Mouse (Mus musculus): ENCODE results near the gene Cldn24. TPM values are rescaled to one million over a fixed set of nuclear protein-coding genes. Genes with fewer than 3 reads are reported as not detected.

Gene Cldn24
- polyA plus RNA-seq (2016; fragmentation: Nextera tagmentation; extraction: Ambion mirVana) = 0.39 TPM in 1 of 2 replicates, not detected in the other

DNA sequence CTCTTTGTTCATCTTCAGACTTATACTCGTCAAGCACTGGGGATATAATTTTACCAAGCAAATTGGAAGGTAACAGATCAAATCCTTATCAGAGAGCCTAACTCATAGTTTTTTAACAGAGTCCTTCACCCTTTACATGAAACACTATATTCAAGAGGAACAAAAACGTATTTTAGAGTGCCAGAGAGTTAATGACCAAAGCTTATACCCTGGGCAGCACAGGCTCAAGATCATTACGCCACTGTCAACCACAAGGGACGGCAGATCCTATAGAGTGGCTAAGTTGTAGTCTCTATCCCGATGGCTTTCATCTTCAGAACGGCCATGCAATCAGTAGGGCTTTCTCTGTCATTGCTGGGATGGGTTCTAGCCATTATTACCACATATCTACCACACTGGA, at the start of gene Cldn24:
TSS of gene Cldn24 (plus strand) at position 301 of the 400 bp plus-strand sequence.
- Histone ChIP-seq H3K27ac (peak within 1 kb of the TSS; percentile 24), H3K9me3 (no peaks in the 10 kb centered on the region), H3K27me3 (ENCODE audit: insufficient read depth, poor library complexity, severe bottlenecking) (no peaks in the 10 kb centered on the region), H3K4me3 (no peak within 1 kb of the TSS), H3K36me3 (no peaks in the 10 kb centered on the region), H3K4me1 (replicated peaks) (peaks cover 16% of the 10 kb centered on the region)
- DNase-seq (ENCODE audit: low spot score) = no peak
- 84% methylated on average over 6 of the region's 6 CpGs for WGBS

DNA sequence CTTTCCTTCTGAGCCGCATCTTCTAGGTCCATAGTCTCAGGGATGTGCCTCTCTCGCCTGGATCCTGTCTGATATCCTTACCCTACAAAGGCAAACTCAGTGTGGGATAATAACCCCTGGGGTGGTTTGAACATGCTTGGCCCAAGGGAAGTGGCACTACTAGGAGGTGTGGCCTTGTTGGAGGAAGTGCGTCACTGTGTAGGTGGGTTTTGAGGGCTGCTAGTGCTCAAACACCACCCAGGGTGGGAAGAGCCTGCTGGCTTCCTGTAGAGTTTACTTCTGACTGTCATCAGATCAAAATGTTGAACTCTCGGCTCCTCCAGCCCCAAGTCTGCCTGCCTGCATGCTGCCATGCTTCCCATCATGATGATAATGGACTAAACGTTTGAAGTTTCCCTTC, 49.0 kb upstream of the Cldn24 start:
- no peak overlapping the region for H3K4me3 ChIP-seq
- no peaks in the 10 kb centered on the region for H3K36me3 ChIP-seq
- no peaks in the 10 kb centered on the region for H3K9me3 ChIP-seq
- DNase-seq (ENCODE audit: low spot score) = no peak
- no peak overlapping the region for H3K27ac ChIP-seq
- no peaks in the 10 kb centered on the region for H3K27me3 ChIP-seq (ENCODE audit: insufficient read depth, poor library complexity, severe bottlenecking)
- 0 out of 2 replicates have a peak, but pooled peaks cover 3% of the 10 kb centered on the region for H3K4me1 ChIP-seq (replicated peaks)
- WGBS = 83% methylated on average over 5 of the region's 5 CpGs

DNA sequence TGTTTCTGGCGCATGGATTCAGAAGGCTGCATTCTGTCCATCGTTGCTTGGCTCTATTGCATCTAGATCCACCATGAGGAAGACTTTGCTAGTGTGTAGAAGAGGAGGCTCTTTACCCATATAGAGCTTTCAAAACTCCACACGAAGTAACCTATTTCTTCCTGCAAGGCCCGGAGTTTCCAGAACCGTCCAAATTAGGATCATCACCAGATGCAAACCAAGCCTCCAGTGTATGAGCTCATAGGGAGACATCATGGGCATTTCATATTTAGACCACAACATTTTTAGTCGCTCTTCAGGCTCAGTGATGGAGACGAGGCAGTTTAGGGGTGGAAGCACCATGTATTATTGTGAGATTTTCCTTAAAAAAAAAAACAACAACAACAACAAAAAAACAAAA, 44.5 kb upstream of the Cldn24 start:
- DNase-seq (ENCODE audit: low spot score) = no peak
- no peaks in the 10 kb centered on the region for H3K36me3 ChIP-seq
- no peak overlapping the region for H3K27ac ChIP-seq
- H3K27me3 ChIP-seq (ENCODE audit: insufficient read depth, poor library complexity, severe bottlenecking) = no peaks in the 10 kb centered on the region
- H3K4me1 ChIP-seq (replicated peaks) = 0 out of 2 replicates have a peak, but pooled peaks cover 4% of the 10 kb centered on the region
- H3K4me3 ChIP-seq = no peak overlapping the region
- H3K9me3 ChIP-seq = no peaks in the 10 kb centered on the region
- WGBS = 90% methylated on average over 7 of the region's 7 CpGs

DNA sequence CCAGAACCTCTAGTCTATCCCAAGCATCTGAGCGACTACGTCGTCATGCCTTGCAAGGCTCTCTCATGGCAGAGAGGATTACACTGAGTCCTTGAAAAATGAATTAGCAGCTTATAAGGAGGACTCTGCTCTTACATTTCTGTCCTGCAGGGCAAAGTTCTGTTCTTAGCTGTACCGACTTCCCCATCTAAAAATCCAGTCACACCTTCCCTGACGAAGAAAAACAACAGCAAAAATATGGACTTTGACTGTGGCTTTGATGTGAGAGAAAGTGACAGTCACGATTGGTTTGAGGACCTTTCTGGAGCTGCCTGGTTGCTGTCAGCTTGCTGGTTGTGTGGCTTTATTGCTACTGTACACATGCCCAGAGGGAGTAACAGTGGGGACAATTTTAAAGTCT, 42.4 kb upstream of the Cldn24 start:
- 90% methylated on average over 6 of the region's 6 CpGs for WGBS
- H3K4me1 ChIP-seq (replicated peaks) = 0 out of 2 replicates have a peak, but pooled peaks cover 4% of the 10 kb centered on the region

GRCm38 (mm10) chr8:47781881-47782280, 40.1 kb upstream of the Cldn24 start:
- Histone ChIP-seq H3K27ac (no peak overlapping the region), H3K27me3 (ENCODE audit: insufficient read depth, poor library complexity, severe bottlenecking) (no peaks in the 10 kb centered on the region), H3K4me3 (no peak overlapping the region), H3K4me1 (replicated peaks) (0 out of 2 replicates have a peak, but pooled peaks cover 4% of the 10 kb centered on the region), H3K9me3 (no peaks in the 10 kb centered on the region), H3K36me3 (no peaks in the 10 kb centered on the region)
- WGBS = 89% methylated on average over 4 of the region's 4 CpGs
- DNase-seq (ENCODE audit: low spot score) = no peak

More for the DNA sequence above, 42.4 kb upstream of the Cldn24 start:
- DNase-seq (ENCODE audit: low spot score) = no peak
- no peak overlapping the region for H3K4me3 ChIP-seq
- no peaks in the 10 kb centered on the region for H3K27me3 ChIP-seq (ENCODE audit: insufficient read depth, poor library complexity, severe bottlenecking)
- H3K27ac ChIP-seq = no peak overlapping the region
- H3K36me3 ChIP-seq = no peaks in the 10 kb centered on the region
- no peaks in the 10 kb centered on the region for H3K9me3 ChIP-seq

DNA sequence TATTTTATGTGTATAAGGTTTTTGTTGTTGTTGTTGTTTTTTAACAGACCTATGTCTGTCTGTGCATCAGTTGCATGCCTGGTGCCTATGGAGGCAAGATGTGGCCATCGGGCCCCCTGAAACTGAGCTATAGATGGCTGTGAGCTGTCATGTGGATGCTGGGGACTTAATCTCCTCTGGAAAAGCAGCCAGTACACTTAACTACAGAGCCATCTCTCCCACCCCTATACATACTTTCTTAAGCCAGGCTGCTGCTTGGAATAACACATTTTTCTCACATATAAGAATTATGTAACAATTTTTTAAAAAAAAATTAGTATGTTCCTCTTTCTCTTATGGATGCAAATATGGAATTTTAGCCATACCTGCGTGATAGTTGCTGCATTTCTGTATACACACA, 38.4 kb upstream of the Cldn24 start:
- H3K4me3 ChIP-seq = no peak overlapping the region

GRCm38 (mm10) chr8:47783944-47784343, 38.0 kb upstream of the Cldn24 start:
- no peak for DNase-seq (ENCODE audit: low spot score)
- Histone ChIP-seq H3K4me1 (replicated peaks) (peaks cover 4% of the 10 kb centered on the region; the same call in 1 of the 2 replicates), H3K27me3 (ENCODE audit: insufficient read depth, poor library complexity, severe bottlenecking) (no peaks in the 10 kb centered on the region), H3K36me3 (no peaks in the 10 kb centered on the region), H3K9me3 (no peaks in the 10 kb centered on the region), H3K27ac (no peak overlapping the region), H3K4me3 (no peak overlapping the region)
- WGBS = 93% methylated on average over 6 of the region's 6 CpGs

More for the DNA sequence above, 38.4 kb upstream of the Cldn24 start:
- Histone ChIP-seq H3K36me3 (no peaks in the 10 kb centered on the region), H3K9me3 (no peaks in the 10 kb centered on the region), H3K27me3 (ENCODE audit: insufficient read depth, poor library complexity, severe bottlenecking) (no peaks in the 10 kb centered on the region), H3K27ac (no peak overlapping the region), H3K4me1 (replicated peaks) (peaks cover 4% of the 10 kb centered on the region; the same call in 1 of the 2 replicates)
- no peak for DNase-seq (ENCODE audit: low spot score)
- WGBS = 87% methylated on average over 2 of the region's 2 CpGs

GRCm38 (mm10) chr8:47784436-47784835, 37.5 kb upstream of the Cldn24 start:
- no peak for DNase-seq (ENCODE audit: low spot score)
- Histone ChIP-seq H3K9me3 (no peaks in the 10 kb centered on the region), H3K27ac (no peak overlapping the region), H3K4me1 (replicated peaks) (peaks cover 4% of the 10 kb centered on the region; the same call in 1 of the 2 replicates), H3K27me3 (ENCODE audit: insufficient read depth, poor library complexity, severe bottlenecking) (no peaks in the 10 kb centered on the region), H3K36me3 (no peaks in the 10 kb centered on the region), H3K4me3 (no peak overlapping the region)
- WGBS = 93% methylated on average over 7 of the region's 7 CpGs

DNA sequence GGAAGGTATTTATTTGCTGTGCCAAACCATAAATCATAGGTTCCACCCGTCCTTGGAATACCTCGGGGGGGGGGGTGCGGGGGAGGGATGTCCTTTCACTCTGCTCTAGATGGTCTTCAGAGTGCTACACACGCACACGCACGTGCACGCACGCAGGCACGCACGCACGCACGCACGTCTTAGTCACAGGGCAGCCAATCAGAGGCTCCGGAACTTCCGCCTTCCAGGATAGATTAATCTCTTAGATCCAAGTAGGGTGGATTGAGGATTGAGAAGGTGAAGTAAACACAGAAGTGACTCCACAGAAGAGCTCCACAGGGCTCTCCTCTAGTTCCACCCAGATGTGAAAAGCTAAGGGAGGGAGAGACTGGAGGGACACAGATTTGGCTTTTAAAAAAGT, 35.6 kb upstream of the Cldn24 start:
- DNase-seq (ENCODE audit: low spot score) = no peak
- H3K4me1 ChIP-seq (replicated peaks) = peaks cover 4% of the 10 kb centered on the region; the same call in 1 of the 2 replicates
- no peak overlapping the region for H3K4me3 ChIP-seq
- no peaks in the 10 kb centered on the region for H3K27me3 ChIP-seq (ENCODE audit: insufficient read depth, poor library complexity, severe bottlenecking)
- no peaks in the 10 kb centered on the region for H3K9me3 ChIP-seq
- no peak overlapping the region for H3K27ac ChIP-seq
- H3K36me3 ChIP-seq = no peaks in the 10 kb centered on the region
- 96% methylated on average over 15 of the region's 15 CpGs for WGBS

GRCm38 (mm10) chr8:47787705-47788104, 34.2 kb upstream of the Cldn24 start:
- Histone ChIP-seq H3K27me3 (ENCODE audit: insufficient read depth, poor library complexity, severe bottlenecking) (no peaks in the 10 kb centered on the region), H3K36me3 (no peaks in the 10 kb centered on the region), H3K4me1 (replicated peaks) (peaks cover 4% of the 10 kb centered on the region; the same call in 1 of the 2 replicates), H3K4me3 (no peak overlapping the region), H3K27ac (peak overlapping the region; percentile 8; the same call in 1 of the 2 replicates), H3K9me3 (no peaks in the 10 kb centered on the region)
- no peak for DNase-seq (ENCODE audit: low spot score)
- 75% methylated on average over 10 of the region's 10 CpGs for WGBS

DNA sequence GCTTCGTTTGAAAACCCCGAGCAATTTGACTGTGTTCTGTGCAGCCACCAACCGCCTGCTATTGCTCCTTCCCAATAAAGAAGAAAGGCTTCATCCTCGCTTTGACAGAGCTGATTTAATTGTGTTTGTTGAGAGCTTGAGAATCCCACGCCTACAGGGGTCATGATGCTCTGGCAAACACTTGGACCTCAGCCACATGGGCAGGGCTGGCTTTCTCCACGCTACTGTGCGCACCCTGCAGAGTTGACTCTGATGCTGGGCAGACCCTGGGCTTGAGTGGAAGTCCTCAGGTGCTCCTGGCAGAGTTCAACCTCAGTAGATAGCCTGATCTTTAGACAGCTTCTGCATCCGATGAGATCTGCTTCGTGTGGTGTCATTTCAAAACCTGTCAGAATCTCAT, 30.0 kb upstream of the Cldn24 start:
- Histone ChIP-seq H3K4me1 (replicated peaks) (peaks cover 4% of the 10 kb centered on the region; the same call in 1 of the 2 replicates), H3K4me3 (no peak overlapping the region), H3K9me3 (peaks cover 18% of the 10 kb centered on the region), H3K27me3 (ENCODE audit: insufficient read depth, poor library complexity, severe bottlenecking) (no peaks in the 10 kb centered on the region), H3K27ac (no peak overlapping the region), H3K36me3 (no peaks in the 10 kb centered on the region)
- 78% methylated on average over 9 of the region's 9 CpGs for WGBS
- no peak for DNase-seq (ENCODE audit: low spot score)

GRCm38 (mm10) chr8:47799438-47799837, 22.5 kb upstream of the Cldn24 start:
- Histone ChIP-seq H3K27ac (no peak overlapping the region), H3K9me3 (peaks cover 10% of the 10 kb centered on the region), H3K36me3 (no peaks in the 10 kb centered on the region), H3K4me1 (replicated peaks) (no peaks in the 10 kb centered on the region), H3K4me3 (no peak overlapping the region), H3K27me3 (ENCODE audit: insufficient read depth, poor library complexity, severe bottlenecking) (no peaks in the 10 kb centered on the region)
- 86% methylated on average over 6 of the region's 6 CpGs for WGBS
- DNase-seq (ENCODE audit: low spot score) = no peak

GRCm38 (mm10) chr8:47802349-47802748, 19.6 kb upstream of the Cldn24 start:
- DNase-seq (ENCODE audit: low spot score) = no peak
- H3K4me1 ChIP-seq (replicated peaks) = no peaks in the 10 kb centered on the region
- WGBS = 86% methylated on average over 2 of the region's 2 CpGs
- no peaks in the 10 kb centered on the region for H3K27me3 ChIP-seq (ENCODE audit: insufficient read depth, poor library complexity, severe bottlenecking)
- no peak overlapping the region for H3K4me3 ChIP-seq
- H3K27ac ChIP-seq = no peak overlapping the region
- no peaks in the 10 kb centered on the region for H3K9me3 ChIP-seq
- no peaks in the 10 kb centered on the region for H3K36me3 ChIP-seq

DNA sequence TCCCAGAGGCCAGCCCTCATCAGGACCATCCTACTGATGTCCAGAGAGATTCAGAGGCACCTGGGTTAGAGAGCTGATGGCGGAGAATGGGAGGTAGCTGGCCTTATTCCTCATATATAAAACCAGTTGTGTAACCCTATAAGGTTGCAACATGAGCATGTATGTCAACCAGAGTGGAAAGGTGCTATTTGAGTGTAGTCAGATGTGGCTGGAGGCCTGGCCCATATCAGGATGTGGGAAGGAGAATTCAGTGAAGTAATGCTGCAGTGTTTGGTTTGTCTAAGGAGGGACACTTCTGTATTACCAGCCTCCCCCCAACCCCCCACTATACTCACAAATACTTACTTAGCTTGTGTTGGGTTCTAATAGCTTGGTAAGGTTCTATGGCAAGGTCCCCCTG, 17.7 kb upstream of the Cldn24 start:
- Histone ChIP-seq H3K27me3 (ENCODE audit: insufficient read depth, poor library complexity, severe bottlenecking) (no peaks in the 10 kb centered on the region), H3K9me3 (no peaks in the 10 kb centered on the region), H3K36me3 (no peaks in the 10 kb centered on the region), H3K27ac (no peak overlapping the region), H3K4me1 (replicated peaks) (no peaks in the 10 kb centered on the region), H3K4me3 (no peak overlapping the region)
- WGBS = 88% methylated on average over 1 of the region's 1 CpGs
- no peak for DNase-seq (ENCODE audit: low spot score)
